Mouse (Mus musculus) intestine, embryonic 14.5 days (tissue): ENCODE measurements around the gene Calhm4. TPM values are rescaled to one million over a fixed set of nuclear protein-coding genes. Genes with fewer than 3 reads are reported as not detected.
A peak's percentile ranks its signal among the peaks of the same experiment; 100 is the strongest.

Source experiments
- ATAC-seq: fragments of 200-750 bp; cut with Nextera tagmentation; replicated peaks from 2 replicates; pipeline ENCODE4 v1.8.0; 2017; ENCODE audit warnings: low read depth, moderate number of reproducible peaks, moderate TSS enrichment, moderate library complexity; ENCODE audit not compliant: low FRiP score, low TSS enrichment
- DNase-seq: peaks from one replicate; pipeline ENCODE4 v3.0.0-alpha.2; 2018; ENCODE audit warnings: low spot score
- H3K27ac ChIP-seq: fragments of 300-500 bp; sonication (generic); 2 replicates; pipeline ENCODE4 v1.5.1; 2014; ENCODE audit warnings: low read depth, mild to moderate bottlenecking, control low read depth
- H3K27me3 ChIP-seq: fragments of 300-500 bp; sonication (generic); replicated peaks from 2 replicates; pipeline ENCODE4 v1.6.1; 2014; ENCODE audit warnings: low read length, control low read depth; ENCODE audit not compliant: control insufficient read depth, insufficient read depth
- H3K36me3 ChIP-seq: fragments of 300-500 bp; sonication (generic); 2 replicates; pipeline ENCODE4 v1.6.1; 2014; ENCODE audit warnings: low read length, control low read depth; ENCODE audit not compliant: control insufficient read depth, insufficient read depth
- H3K4me1 ChIP-seq: fragments of 300-500 bp; sonication (generic); replicated peaks from 2 replicates; pipeline ENCODE4 v1.6.1; 2014; ENCODE audit warnings: low read length, control low read depth, mixed read lengths; ENCODE audit not compliant: control insufficient read depth, insufficient read depth
- H3K4me2 ChIP-seq: fragments of 300-500 bp; sonication (generic); 2 replicates; pipeline ENCODE4 v1.6.1; 2014; ENCODE audit warnings: low read length
- H3K4me3 ChIP-seq: fragments of 300-500 bp; sonication (generic); 2 replicates; pipeline ENCODE4 v1.5.1; 2014; ENCODE audit warnings: low read depth, low read length, control low read depth, mixed read lengths
- H3K9ac ChIP-seq: fragments of 300-500 bp; sonication (generic); 2 replicates; pipeline ENCODE4 v1.6.1; 2014; ENCODE audit warnings: mild to moderate bottlenecking, low read length
- H3K9me3 ChIP-seq: fragments of 300-500 bp; sonication (generic); 2 replicates; pipeline ENCODE4 v1.6.1; 2016; ENCODE audit warnings: low read length, control low read depth; ENCODE audit not compliant: control insufficient read depth
- WGBS: fragments of 180-500 bp; shearing (Covaris S2); extraction: QIAGEN DNeasy Blood & Tissue Kit; methylation state at CpG from one replicate; pipeline ENCODE4 v1.1.7; 2014; 5-methylcytosine and 5-hydroxymethylcytosine counted together
- polyA plus RNA-seq: library from polyadenylated mRNA; unstranded; fragments of >200 nt; fragmentation: Nextera tagmentation; extraction: Ambion mirVana; gene quantifications from 2 replicates; pipeline ENCODE4 v1.2.1, GENCODE M21; 2014

The Calhm4 gene
- polyA plus RNA-seq = not detected in 2 replicates

GRCm38 (mm10) chr10:34044210-34044609 is at the start of gene Calhm4:
TSS of gene Calhm4 (minus strand) at chr10:34044310.
- no peak within 1 kb of the TSS for H3K27ac ChIP-seq
- no peak within 1 kb of the TSS for H3K4me2 ChIP-seq
- H3K4me3 ChIP-seq = no peak within 1 kb of the TSS
- H3K36me3 ChIP-seq = no peaks in the 10 kb centered on the region
- no peaks in the 10 kb centered on the region for H3K4me1 ChIP-seq
- WGBS = 81% methylated on average over 5 of the region's 5 CpGs
- no peaks in the 10 kb centered on the region for H3K9me3 ChIP-seq
- no peak within 1 kb of the TSS for H3K9ac ChIP-seq
- no peaks in the 10 kb centered on the region for H3K27me3 ChIP-seq
- ATAC-seq = no peak
- no peak for DNase-seq

GRCm38 (mm10) chr10:34091888-34092287 is 47.8 kb upstream of the Calhm4 start:
- no peaks in the 10 kb centered on the region for H3K9me3 ChIP-seq
- ATAC-seq (no peak), DNase-seq (no peak)
- H3K27me3 ChIP-seq = no peaks in the 10 kb centered on the region
- H3K4me2 ChIP-seq = no peak overlapping the region
- no peak overlapping the region for H3K4me3 ChIP-seq
- H3K27ac ChIP-seq = no peak overlapping the region
- 0 out of 2 replicates have a peak, but pooled peaks cover 3% of the 10 kb centered on the region for H3K4me1 ChIP-seq
- no peak overlapping the region for H3K9ac ChIP-seq
- WGBS = 51% methylated on average over 5 of the region's 5 CpGs
- no peaks in the 10 kb centered on the region for H3K36me3 ChIP-seq

DNA sequence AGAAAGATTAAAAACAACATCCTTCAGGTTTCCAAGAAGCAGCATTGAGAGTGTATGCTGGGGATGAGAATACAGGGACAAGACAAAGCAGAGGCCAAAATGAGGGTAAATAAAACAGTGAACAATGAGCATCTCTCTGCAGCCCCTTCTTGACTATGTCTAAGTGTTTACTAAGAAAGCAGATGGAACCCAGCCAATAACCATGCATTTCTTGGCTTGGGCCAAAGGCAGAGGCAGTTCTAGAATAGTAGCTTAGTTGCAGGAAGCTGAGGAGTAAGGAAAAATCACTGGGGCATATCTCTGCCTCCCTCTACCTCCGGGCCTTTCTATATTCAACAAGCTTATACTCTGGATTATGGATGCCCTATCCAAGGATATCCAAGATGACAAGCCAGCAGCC is 46.4 kb upstream of the Calhm4 start:
- no peaks in the 10 kb centered on the region for H3K4me1 ChIP-seq
- no peak overlapping the region for H3K9ac ChIP-seq
- no peak overlapping the region for H3K27ac ChIP-seq
- H3K36me3 ChIP-seq = no peaks in the 10 kb centered on the region
- ATAC-seq (no peak), DNase-seq (no peak)
- H3K4me2 ChIP-seq = no peak overlapping the region
- no peaks in the 10 kb centered on the region for H3K27me3 ChIP-seq
- H3K9me3 ChIP-seq = no peaks in the 10 kb centered on the region
- WGBS = 81% methylated on average over 1 of the region's 1 CpGs
- no peak overlapping the region for H3K4me3 ChIP-seq

- Histone ChIP-seq H3K27me3 (no peaks in the 10 kb centered on the region), H3K4me1 (no peaks in the 10 kb centered on the region), H3K36me3 (no peaks in the 10 kb centered on the region), H3K27ac (no peak overlapping the region), H3K9me3 (no peaks in the 10 kb centered on the region), H3K9ac (no peak overlapping the region), H3K4me2 (no peak overlapping the region), H3K4me3 (no peak overlapping the region)
- ATAC-seq (no peak), DNase-seq (no peak)
- 63% methylated on average over 3 of the region's 3 CpGs for WGBS
Measured at GRCm38 (mm10) chr10:34089517-34089916, 45.4 kb upstream of the Calhm4 start.

- 84% methylated on average over 2 of the region's 2 CpGs for WGBS
- Histone ChIP-seq H3K9ac (no peak overlapping the region), H3K27me3 (no peaks in the 10 kb centered on the region), H3K4me3 (no peak overlapping the region), H3K4me2 (no peak overlapping the region), H3K36me3 (no peaks in the 10 kb centered on the region), H3K9me3 (no peaks in the 10 kb centered on the region), H3K4me1 (no peaks in the 10 kb centered on the region), H3K27ac (no peak overlapping the region)
- DNase-seq (no peak), ATAC-seq (no peak)
Measured at GRCm38 (mm10) chr10:34088515-34088914, 44.4 kb upstream of the Calhm4 start.

GRCm38 (mm10) chr10:34086514-34086913 is 42.4 kb upstream of the Calhm4 start:
- 66% methylated on average over 1 of the region's 1 CpGs for WGBS
- ATAC-seq (no peak), DNase-seq (no peak)
- Histone ChIP-seq H3K4me3 (no peak overlapping the region), H3K27me3 (no peaks in the 10 kb centered on the region), H3K9ac (no peak overlapping the region), H3K4me2 (no peak overlapping the region), H3K27ac (no peak overlapping the region), H3K36me3 (no peaks in the 10 kb centered on the region), H3K9me3 (no peaks in the 10 kb centered on the region), H3K4me1 (no peaks in the 10 kb centered on the region)

DNA sequence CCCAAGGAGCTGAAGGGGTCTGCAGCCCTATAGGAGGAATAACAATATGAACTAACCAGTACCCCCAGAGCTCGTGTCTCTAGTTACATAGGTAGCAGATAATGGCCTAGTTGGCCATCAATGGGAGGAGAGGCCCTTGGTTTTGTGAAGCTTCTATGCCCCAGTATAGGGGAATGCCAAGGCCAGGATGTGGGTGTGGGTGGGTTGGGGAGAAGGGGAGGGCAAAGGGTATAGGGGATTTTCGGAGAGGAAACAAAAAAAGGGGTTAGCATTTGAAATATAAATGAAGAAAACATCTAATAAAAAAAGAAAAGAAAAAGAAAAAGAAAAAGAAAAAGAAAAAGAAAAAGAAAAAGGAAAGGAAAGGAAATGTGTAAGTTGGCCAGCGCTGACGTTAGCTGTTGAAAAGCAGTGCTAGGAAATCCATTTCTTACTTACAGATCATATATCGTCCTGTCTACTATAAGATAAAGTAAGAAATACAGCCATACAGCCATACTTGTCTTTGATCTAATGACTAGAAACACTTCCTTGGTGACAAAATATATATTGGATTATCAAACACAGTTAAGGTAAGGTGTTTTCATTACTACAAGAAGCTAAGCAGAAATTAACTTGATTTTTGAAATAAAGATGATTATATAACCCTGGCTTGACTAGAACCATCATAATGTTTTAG is 30.6 kb upstream of the Calhm4 start:
- no peak overlapping the region for H3K4me3 ChIP-seq
- no peaks in the 10 kb centered on the region for H3K9me3 ChIP-seq
- ATAC-seq (no peak), DNase-seq (no peak)
- H3K9ac ChIP-seq = no peak overlapping the region
- no peaks in the 10 kb centered on the region for H3K27me3 ChIP-seq
- H3K4me1 ChIP-seq = peaks cover 7% of the 10 kb centered on the region; the same call in 1 of the 2 replicates
- H3K36me3 ChIP-seq = no peaks in the 10 kb centered on the region
- WGBS = 82% methylated on average over 5 of the region's 5 CpGs
- no peak overlapping the region for H3K4me2 ChIP-seq
- no peak overlapping the region for H3K27ac ChIP-seq

DNA sequence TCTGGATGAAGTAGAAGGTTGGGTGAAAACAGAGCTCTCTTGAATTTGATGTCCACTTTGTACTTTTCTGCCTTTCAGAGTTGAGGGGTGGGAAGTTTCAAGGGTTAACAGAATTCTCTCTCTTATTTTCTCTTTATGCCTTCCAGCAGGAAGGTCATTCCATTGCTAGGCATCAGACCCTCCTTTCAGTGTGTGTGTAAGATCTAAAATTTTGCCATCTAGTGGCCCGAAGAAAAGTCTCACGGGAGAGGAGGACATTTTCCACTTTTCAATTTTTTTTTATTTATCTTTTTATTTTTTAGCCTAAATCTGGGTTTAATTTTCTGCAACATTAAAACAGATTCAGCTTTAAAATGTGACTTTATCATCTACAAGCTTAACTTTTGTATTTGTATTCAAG is 27.5 kb upstream of the Calhm4 start:
- Histone ChIP-seq H3K36me3 (no peaks in the 10 kb centered on the region), H3K27ac (peak overlapping the region; percentile 62), H3K4me1 (peaks cover 7% of the 10 kb centered on the region; the same call in 1 of the 2 replicates), H3K4me3 (no peak overlapping the region), H3K4me2 (no peak overlapping the region), H3K9me3 (no peaks in the 10 kb centered on the region), H3K9ac (no peak overlapping the region), H3K27me3 (no peaks in the 10 kb centered on the region)
- WGBS = 49% methylated on average over 2 of the region's 2 CpGs
- ATAC-seq (no peak), DNase-seq (no peak)

- H3K9me3 ChIP-seq = no peaks in the 10 kb centered on the region
- H3K27ac ChIP-seq = peak overlapping the region; percentile 62
- H3K4me1 ChIP-seq = peaks cover 7% of the 10 kb centered on the region; the same call in 1 of the 2 replicates
- no peaks in the 10 kb centered on the region for H3K36me3 ChIP-seq
- DNase-seq (no peak), ATAC-seq (no peak)
- no peak overlapping the region for H3K4me2 ChIP-seq
- no peaks in the 10 kb centered on the region for H3K27me3 ChIP-seq
- WGBS = 26% methylated on average over 5 of the region's 5 CpGs
- H3K4me3 ChIP-seq = no peak overlapping the region
- no peak overlapping the region for H3K9ac ChIP-seq
Measured at GRCm38 (mm10) chr10:34070999-34071492, 26.9 kb upstream of the Calhm4 start.
